Mouse (Mus musculus): ENCODE results near the gene Hps6.
A peak's percentile ranks its signal among the peaks of the same experiment; 100 is the strongest.

Hps6 gene

DNA sequence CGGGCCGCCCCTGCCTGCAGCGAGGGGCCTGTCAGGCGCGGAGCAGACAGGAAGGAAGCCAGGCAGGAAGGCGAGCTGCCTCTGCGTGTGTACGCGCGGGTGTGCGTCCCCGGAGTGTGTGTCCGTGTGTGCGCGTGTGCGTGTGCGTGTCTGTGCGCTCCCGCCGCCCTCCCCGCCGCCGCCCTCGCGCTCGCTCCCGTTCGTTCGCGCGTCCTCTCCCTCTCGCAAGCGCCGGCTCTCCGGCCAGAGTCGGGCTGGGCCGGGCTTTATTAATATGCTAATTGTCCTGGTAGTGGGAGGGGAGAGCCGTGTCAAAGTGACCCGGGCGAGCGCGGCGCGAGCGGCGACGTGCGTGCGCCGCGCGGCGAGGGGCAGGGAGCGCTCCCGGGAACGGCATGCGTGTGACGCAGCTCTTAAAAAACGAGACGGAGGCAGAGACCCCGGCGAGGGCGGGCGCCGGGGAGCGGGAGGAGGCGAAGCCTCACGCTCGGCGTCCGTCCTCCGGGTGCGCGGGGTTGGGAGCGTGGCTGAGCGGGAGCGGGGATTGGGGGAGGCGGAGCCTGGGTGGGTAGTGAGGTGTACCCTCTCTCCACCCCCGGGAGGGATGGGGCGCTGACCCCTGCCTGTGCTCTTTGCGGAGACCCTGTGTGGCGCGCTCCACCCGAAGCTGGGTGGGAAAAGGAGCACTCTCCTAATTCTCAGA lies 41.8 kb downstream of the Hps6 start, which contains the start of gene Ldb1:
Gene Ldb1 (minus strand): TSS at position 222 of the 703 bp plus-strand sequence.
- DNase-seq (ENCODE audit: low read depth, low spot score): peak; percentile 91

DNA sequence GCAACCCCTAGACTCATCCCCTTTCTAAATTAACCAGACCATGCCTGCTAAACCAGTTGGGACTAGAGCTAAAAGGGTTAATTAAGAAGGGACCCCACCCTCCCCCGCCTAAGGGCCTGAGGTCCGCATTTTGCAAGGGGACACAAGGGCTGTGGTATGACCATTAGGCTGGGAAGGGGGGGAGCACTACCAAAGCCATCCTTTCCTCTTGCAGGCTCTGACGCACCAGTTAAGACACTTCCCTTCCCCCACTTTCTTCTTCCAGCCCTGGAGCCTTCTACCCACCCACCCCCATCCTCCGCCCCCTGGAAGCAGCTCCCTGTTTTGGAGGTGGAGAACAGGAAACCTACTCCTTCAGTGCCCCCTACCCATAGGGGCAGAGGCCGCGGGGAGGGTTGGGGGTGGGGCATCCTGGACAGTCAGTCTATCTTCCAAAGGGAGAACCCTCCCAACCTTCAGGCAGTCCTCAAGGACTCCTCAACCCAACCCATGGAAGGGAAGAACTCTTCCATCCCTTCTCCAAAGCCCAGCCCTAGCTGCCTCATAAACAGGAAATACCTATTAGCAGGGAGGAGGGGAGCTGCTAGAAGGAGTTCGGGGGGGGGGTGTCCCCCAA lies 42.5 kb downstream of the Hps6 start:
- peak; percentile 95 for DNase-seq (ENCODE audit: low read depth, low spot score)

DNA sequence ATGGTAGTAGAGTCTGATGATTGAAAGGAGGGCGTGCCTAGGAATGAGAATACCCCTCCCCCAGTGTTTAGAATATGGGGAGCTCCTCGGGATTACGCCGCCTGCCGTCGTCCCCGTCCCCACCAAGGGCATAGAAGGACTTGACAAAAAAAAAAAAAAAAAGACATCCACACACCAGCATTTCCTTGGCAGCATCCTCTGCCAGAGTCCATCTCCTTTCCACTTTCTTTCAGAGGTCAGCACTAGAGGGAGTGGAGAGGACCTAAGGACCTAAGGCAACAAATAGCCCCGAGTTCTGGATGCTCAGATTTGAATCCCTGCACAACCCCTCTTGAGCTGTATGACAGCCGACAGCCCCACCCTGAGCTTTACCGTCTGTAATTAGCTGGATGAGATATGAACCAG lies 43.3 kb downstream of the Hps6 start:
- DNase-seq (ENCODE audit: low read depth, low spot score): peak; percentile 76

DNA sequence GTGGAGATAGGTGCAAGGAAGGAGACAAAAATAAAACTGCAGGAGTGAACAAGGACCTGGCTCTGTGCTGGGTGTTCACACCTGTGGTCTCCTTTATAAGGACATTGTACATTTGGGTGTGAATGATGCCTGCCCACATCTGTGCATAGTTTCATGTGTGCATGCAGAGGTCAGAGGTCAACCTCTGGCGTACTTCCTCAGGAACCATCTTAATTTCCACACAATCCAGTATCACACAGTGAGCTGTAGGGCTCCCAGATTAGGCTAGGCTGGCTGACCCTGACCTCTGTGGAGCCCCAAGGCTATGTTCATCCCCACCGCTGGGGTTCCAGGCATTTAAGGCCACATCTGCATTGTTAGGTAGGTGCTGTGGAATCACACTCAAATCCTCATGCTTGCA lies 44.1 kb downstream of the Hps6 start:
- DNase-seq (ENCODE audit: low read depth, low spot score): no peak

DNA sequence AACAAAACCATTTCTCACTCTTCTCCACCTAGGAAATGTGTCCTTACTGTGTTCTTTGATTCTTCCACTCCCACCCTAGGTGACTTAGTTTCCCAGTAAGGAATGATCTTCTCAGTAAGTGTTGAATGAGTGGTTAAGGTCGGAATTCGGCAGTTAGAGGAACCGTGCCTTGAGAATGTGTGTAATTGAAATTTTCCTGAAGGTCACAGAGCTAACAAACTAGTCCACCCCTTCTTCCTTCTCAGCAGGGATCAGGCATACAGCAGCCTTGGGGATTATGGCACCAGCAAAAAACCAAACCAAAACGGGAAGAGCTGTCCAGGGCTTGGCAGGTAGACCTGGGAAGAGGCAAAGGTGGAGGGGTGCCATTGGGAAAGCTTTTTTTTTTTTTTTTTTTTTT lies 45.8 kb downstream of the Hps6 start:
- peak; percentile 75 for DNase-seq (ENCODE audit: low read depth, low spot score)

DNA sequence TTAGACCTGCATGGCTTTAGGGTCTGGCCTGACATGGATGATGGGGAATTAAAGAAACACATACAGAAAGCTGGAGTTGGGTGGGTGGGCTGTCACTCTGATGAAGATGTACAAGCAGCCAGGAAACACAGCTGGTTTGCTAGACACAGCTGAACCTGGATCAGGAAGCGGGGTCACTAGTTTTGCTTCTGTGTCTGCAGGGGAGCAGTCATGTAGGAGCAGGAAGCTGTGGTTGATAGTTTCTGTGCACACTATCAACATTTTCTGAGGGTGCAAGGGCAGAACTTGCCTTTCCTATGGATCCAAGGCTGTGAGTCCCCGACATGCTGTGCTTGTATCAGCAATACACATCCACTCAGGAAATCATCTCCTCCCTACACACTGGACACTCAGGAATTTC lies 47.2 kb downstream of the Hps6 start:
- DNase-seq (ENCODE audit: low read depth, low spot score): no peak

Measured in ES-CJ7 (cell line).